Mouse (Mus musculus): ENCODE data around the gene Gpr37l1. TPM values are rescaled to one million over a fixed set of nuclear protein-coding genes. Genes with fewer than 3 reads are reported as not detected.

Gene Gpr37l1
- polyA plus RNA-seq, 1 experiment = not detected

DNA sequence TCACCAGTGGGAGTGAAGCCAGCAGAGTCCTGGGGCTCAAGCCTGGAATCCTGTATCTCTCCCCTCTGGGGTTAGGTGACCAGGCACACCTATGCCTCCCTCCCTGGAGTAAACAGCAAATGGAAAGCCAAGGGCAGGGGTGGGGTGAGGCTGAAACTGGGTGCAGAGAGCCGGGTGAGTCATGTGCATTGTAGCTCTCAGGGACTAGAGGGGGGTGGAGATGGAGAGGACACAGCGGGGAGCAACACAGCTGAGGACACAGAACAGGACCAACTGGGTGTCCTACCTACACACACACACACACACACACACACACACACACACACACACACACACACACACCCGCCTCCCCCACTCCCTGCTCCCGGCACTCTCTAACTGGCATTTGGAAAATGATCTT lies 16.0 kb upstream of the Gpr37l1 start:
- Histone ChIP-seq H3K27ac (ENCODE audit: insufficient read depth, low read length) (no peak overlapping the region), H3K4me3 (ENCODE audit: insufficient read depth, low read length) (no peak overlapping the region), H3K4me1 (ENCODE audit: control insufficient read depth, insufficient read depth, low read length) (no peaks in the 10 kb centered on the region; the same call in 1 of the 2 replicates)
- no peak for TF ChIP-seq POLR2A (IDR thresholded peaks at IDR 0.05; ENCODE audit: low read depth, low read length)
- no peak for TF ChIP-seq CTCF (IDR thresholded peaks at IDR 0.05; ENCODE audit: borderline replicate concordance, insufficient read depth, low read length)

- Histone ChIP-seq H3K27ac (ENCODE audit: insufficient read depth, low read length) (no peak overlapping the region), H3K4me3 (ENCODE audit: insufficient read depth, low read length) (no peak overlapping the region), H3K4me1 (ENCODE audit: control insufficient read depth, insufficient read depth, low read length) (no peaks in the 10 kb centered on the region; the same call in 1 of the 2 replicates)
- TF ChIP-seq CTCF (IDR thresholded peaks at IDR 0.05; ENCODE audit: borderline replicate concordance, insufficient read depth, low read length) = no peak
- no peak for TF ChIP-seq POLR2A (IDR thresholded peaks at IDR 0.05; ENCODE audit: low read depth, low read length)
These were observed 15.5 kb upstream of the Gpr37l1 start for GRCm38 (mm10) chr1:135182975-135183374.

DNA sequence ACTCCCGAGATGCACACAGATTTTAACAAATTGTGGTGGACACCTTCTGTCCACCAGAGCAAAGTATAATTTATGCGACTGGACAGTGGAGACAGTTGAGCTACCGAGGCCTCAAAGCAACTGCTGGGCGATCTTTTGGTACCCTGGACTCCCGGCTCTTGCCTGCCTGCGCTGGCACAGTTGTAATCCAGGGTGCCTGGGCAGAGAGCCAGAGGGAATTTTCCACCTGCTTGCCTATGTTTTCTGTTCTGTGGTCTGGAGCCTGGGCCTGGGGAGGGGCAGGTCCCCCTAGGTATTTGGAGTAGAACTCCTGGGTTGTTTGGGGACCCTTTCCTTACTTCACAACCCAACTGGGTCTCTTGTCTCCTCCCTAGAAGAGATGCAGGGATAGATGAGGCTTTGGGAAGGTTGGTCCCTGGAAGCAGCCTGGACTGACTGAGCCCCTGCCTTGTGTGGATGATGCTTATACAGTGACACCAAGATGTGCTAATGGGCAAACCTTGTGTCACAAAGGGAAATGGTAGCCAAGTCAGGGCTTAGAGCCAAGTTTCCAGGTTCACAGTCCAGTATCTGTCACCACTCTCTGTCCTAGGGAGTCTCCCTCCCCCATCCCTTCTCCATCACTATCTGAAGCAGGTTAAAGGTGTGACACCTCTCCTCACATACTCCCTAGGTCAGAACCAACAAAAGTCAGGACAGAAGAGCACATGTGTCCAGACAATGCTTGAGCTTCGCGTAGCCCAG lies 14.6 kb upstream of the Gpr37l1 start:
- Histone ChIP-seq H3K4me3 (ENCODE audit: insufficient read depth, low read length) (no peak overlapping the region), H3K27ac (ENCODE audit: insufficient read depth, low read length) (no peak overlapping the region), H3K4me1 (ENCODE audit: control insufficient read depth, insufficient read depth, low read length) (no peaks in the 10 kb centered on the region; the same call in 1 of the 2 replicates)
- TF ChIP-seq POLR2A (IDR thresholded peaks at IDR 0.05; ENCODE audit: low read depth, low read length) (no peak), CTCF (IDR thresholded peaks at IDR 0.05; ENCODE audit: borderline replicate concordance, insufficient read depth, low read length) (no peak)

DNA sequence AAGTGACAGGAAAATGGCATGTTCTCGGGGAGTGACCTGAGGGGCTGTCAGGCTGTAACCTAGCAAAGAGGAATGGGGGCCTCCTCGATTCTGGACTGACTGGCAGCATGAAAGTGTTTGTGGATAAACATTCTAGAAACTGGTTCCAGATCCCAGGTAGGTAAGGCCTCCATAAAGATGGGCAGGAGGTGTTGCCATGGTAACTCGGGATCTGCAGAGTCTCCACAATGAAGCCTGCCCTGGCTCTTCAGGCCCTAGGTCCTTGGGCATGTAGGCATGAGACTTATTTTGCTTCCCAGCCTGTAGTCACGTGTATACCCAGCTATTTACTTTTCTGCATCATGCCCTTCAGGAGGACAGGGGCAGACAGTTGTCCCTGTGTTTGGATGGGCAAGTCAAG lies 13.8 kb upstream of the Gpr37l1 start:
- H3K4me1 ChIP-seq (ENCODE audit: control insufficient read depth, insufficient read depth, low read length) = no peaks in the 10 kb centered on the region; the same call in 1 of the 2 replicates
- TF ChIP-seq CTCF (IDR thresholded peaks at IDR 0.05; ENCODE audit: borderline replicate concordance, insufficient read depth, low read length) (no peak), POLR2A (IDR thresholded peaks at IDR 0.05; ENCODE audit: low read depth, low read length) (no peak)
- H3K4me3 ChIP-seq (ENCODE audit: insufficient read depth, low read length) = no peak overlapping the region
- no peak overlapping the region for H3K27ac ChIP-seq (ENCODE audit: insufficient read depth, low read length)

GRCm38 (mm10) chr1:135180830-135181229 lies 13.3 kb upstream of the Gpr37l1 start:
- Histone ChIP-seq H3K27ac (ENCODE audit: insufficient read depth, low read length) (no peak overlapping the region), H3K4me3 (ENCODE audit: insufficient read depth, low read length) (no peak overlapping the region), H3K4me1 (ENCODE audit: control insufficient read depth, insufficient read depth, low read length) (no peaks in the 10 kb centered on the region; the same call in 1 of the 2 replicates)
- TF ChIP-seq CTCF (IDR thresholded peaks at IDR 0.05; ENCODE audit: borderline replicate concordance, insufficient read depth, low read length) = no peak
- TF ChIP-seq POLR2A (IDR thresholded peaks at IDR 0.05; ENCODE audit: low read depth, low read length) = no peak

- Histone ChIP-seq H3K4me1 (ENCODE audit: control insufficient read depth, insufficient read depth, low read length) (no peaks in the 10 kb centered on the region), H3K4me3 (ENCODE audit: insufficient read depth, low read length) (no peak overlapping the region), H3K27ac (ENCODE audit: insufficient read depth, low read length) (no peak overlapping the region)
- TF ChIP-seq POLR2A (IDR thresholded peaks at IDR 0.05; ENCODE audit: low read depth, low read length) (no peak), CTCF (IDR thresholded peaks at IDR 0.05; ENCODE audit: borderline replicate concordance, insufficient read depth, low read length) (no peak)
These were observed 11.4 kb upstream of the Gpr37l1 start for GRCm38 (mm10) chr1:135178863-135179262.

DNA sequence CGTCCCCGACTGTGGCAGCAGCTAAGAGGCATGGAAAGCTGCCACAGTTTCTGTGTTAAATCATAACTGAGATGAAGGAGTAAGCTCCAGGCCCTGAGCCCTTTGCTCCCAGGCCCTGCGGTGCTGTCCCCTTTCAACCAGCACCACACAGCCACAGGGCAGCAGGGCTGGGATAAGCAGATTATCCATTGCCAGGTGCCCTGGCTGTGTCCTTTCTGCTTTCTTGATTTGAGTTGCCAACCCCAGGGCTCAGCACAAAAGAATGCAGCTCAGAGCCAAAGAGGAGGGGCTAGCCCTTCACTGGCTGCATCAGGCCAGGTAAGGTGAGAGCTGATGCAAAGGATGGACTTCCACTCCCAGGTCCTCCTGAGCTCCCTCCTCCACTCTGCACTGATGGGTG lies 10.2 kb upstream of the Gpr37l1 start:
- no peak overlapping the region for H3K4me3 ChIP-seq (ENCODE audit: insufficient read depth, low read length)
- no peak overlapping the region for H3K27ac ChIP-seq (ENCODE audit: insufficient read depth, low read length)
- no peaks in the 10 kb centered on the region for H3K4me1 ChIP-seq (ENCODE audit: control insufficient read depth, insufficient read depth, low read length)
- TF ChIP-seq POLR2A (IDR thresholded peaks at IDR 0.05; ENCODE audit: low read depth, low read length) (no peak), CTCF (IDR thresholded peaks at IDR 0.05; ENCODE audit: borderline replicate concordance, insufficient read depth, low read length) (no peak)

GRCm38 (mm10) chr1:135175176-135175575 lies 7.7 kb upstream of the Gpr37l1 start:
- Histone ChIP-seq H3K27ac (ENCODE audit: insufficient read depth, low read length) (no peak overlapping the region), H3K4me1 (ENCODE audit: control insufficient read depth, insufficient read depth, low read length) (no peaks in the 10 kb centered on the region), H3K4me3 (ENCODE audit: insufficient read depth, low read length) (no peak overlapping the region)
- no peak for TF ChIP-seq CTCF (IDR thresholded peaks at IDR 0.05; ENCODE audit: borderline replicate concordance, insufficient read depth, low read length)
- no peak for TF ChIP-seq POLR2A (IDR thresholded peaks at IDR 0.05; ENCODE audit: low read depth, low read length)

DNA sequence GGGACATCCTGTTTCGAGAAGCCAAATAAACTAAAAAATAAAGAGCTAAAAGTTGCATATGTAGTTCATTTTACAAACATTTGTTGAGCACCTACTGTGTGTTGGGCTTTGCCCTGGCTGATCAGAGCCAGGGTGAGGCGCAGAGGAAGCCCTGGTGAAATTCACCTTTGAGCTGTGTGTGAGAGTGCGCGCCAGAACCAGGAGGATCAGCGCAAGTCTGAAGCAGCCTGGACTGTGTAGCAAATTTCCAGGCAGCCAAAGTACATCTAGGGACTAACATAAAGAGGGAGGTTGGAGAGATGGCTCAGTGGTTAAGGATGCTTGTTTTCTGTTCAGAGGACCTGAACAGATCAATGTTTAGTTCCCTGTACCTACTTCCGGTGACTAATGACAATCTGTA lies 5.8 kb upstream of the Gpr37l1 start:
- H3K27ac ChIP-seq (ENCODE audit: insufficient read depth, low read length) = no peak overlapping the region
- H3K4me3 ChIP-seq (ENCODE audit: insufficient read depth, low read length) = no peak overlapping the region
- H3K4me1 ChIP-seq (ENCODE audit: control insufficient read depth, insufficient read depth, low read length) = no peaks in the 10 kb centered on the region
- TF ChIP-seq CTCF (IDR thresholded peaks at IDR 0.05; ENCODE audit: borderline replicate concordance, insufficient read depth, low read length) = no peak

DNA sequence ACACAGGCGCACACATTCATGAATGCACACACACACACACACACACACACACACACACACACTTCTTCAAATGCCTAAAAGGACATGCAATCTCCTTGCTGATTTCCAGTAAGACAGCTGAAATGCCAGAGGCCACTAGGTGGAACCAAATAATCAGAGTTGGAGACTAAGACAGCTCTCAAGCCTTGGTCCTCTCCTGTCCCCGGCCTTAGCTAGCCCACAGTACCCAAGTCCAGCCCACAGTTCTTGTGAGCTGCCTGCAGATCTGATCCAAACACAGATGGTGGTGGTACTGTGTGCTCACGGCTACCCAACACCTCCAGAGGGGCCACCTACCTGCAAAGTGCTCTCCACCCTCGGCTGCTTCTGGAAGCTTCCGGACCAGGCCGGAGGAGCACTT lies 4.5 kb upstream of the Gpr37l1 start:
- TF ChIP-seq POLR2A (IDR thresholded peaks at IDR 0.05; ENCODE audit: low read depth, low read length) (no peak), CTCF (IDR thresholded peaks at IDR 0.05; ENCODE audit: borderline replicate concordance, insufficient read depth, low read length) (no peak)
- H3K4me1 ChIP-seq (ENCODE audit: control insufficient read depth, insufficient read depth, low read length) = no peaks in the 10 kb centered on the region
- H3K27ac ChIP-seq (ENCODE audit: insufficient read depth, low read length) = no peak overlapping the region
- H3K4me3 ChIP-seq (ENCODE audit: insufficient read depth, low read length) = no peak overlapping the region

Measured in embryonic fibroblast, embryonic 13.5 days (primary cell).